Mouse (Mus musculus): Measurements from ENCODE around the gene Polr2g. TPM values are rescaled to one million over a fixed set of nuclear protein-coding genes. Genes with fewer than 3 reads are reported as not detected.

Gene Polr2g
- total RNA-seq, 2 experiments from 2014 or later, result 72.7 to 76.0 TPM

DNA sequence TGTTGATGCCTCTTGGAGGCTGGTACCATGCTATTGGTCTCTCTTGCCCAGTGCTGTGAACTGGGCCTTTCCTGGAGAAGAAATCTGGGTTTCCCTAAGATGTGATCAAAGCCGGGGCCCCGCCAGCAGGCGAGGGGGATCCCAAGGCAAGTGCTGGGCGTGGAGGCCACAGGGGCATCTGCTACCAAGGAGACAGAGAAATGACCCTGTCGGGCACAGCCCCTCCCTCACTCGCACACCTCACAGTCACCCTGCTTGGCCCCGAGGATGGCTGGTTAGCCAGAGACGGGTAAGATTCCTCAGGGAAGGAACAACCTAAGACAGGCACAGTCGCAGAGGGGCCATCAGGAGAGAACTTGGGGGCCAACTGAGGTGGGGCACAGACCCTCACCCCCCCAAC lies 32.8 kb downstream of the Polr2g start:
- DNase-seq, result no peak
- intact Hi-C loops (cut with DNase I), result no loop called here

DNA sequence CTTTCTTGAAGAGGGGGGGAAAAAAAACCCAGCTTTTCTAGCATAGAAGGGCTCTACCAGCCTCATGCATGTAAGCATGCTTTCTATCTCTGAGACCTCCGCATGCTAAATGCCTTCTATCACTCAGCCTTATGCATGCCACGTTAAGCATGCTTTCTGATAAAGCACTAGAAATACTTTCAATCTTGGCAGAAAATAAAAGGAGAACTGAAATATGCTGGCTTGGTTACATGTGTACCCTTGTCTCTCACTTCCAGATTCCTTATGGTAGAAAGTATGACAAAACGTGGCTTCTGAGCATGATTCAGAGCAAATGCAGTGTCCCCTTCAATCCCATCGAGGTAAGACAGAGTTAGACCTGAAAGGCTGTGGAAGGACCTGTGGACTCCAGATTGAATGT lies 35.1 kb downstream of the Polr2g start:
- no peak for DNase-seq
- intact Hi-C loops (cut with DNase I), result no loop called here

DNA sequence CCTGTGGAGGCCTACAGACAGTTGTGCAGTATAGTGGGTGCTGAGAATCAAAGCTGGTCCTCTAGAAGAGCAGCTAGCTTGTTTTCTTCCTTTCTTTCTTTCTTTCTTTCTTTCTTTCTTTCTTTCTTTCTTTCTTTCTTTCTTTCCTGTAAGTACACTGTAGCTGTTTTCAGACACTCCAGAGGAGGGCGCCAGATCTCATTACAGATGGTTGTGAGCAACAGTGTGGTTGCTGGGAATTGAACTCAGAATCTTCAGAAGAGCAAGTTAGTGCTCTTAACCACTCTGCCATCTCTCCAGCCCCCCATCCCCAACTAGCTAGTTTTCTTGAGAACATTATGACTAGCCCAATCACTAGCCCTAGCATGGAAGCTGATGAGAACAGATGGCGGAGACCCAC lies 37.6 kb downstream of the Polr2g start:
- no peak for DNase-seq
- intact Hi-C loops (cut with DNase I), result no loop called here

DNA sequence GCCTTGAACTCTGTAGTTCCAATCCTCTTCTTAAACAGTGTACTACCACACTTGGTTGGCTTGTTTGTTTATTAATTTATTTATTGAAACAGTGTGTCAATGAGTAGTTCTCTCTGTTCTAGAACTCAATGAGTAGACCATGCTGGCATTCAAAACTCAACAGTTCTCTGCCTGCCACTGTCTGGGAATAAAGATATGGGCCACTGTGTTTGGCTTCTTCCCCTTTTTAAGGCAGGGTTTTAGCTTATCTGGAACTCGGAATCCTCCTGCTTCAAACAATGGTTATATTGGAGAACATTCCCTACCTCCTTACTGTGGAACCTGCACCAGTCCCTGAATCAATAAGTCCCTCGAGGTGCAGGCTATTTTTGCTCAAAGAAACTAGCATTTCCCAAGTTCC lies 39.5 kb downstream of the Polr2g start:
- intact Hi-C loops (cut with DNase I), result loop anchor here (5.0 kb wide), 1 partner anchor 43 kb away; the partner anchor contains the start of gene Zbtb3
- no peak for DNase-seq

DNA sequence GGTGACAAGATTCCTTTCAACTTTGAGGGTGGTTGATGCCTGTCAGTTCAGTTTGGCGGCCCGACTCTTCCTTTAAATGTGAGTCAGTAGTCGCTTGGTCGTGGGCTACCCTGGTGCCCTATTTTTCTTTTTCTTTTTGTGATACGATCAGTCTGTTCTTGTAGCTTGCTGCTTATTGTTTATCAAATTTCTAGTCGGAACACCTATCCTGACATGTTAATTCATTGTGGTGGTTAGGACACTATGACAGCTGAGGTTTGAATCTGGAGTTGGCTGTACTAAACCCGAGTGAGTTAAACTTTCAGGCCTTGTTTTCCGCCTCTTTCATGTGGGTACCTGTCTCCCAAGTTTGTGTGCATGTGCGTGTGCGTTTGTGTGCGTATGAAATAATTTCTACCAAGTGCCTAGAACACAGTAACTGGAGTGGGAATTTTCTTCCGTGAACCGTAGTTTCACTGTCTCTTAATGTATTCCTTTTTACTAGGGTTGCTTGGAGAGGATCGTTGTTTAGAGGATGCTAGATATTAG lies 40.8 kb downstream of the Polr2g start:
- no peak for DNase-seq
- intact Hi-C loops (cut with DNase I), result loop anchor here (5.0 kb wide), 1 partner anchor 45 kb away; the partner anchor contains the start of gene Zbtb3

DNA sequence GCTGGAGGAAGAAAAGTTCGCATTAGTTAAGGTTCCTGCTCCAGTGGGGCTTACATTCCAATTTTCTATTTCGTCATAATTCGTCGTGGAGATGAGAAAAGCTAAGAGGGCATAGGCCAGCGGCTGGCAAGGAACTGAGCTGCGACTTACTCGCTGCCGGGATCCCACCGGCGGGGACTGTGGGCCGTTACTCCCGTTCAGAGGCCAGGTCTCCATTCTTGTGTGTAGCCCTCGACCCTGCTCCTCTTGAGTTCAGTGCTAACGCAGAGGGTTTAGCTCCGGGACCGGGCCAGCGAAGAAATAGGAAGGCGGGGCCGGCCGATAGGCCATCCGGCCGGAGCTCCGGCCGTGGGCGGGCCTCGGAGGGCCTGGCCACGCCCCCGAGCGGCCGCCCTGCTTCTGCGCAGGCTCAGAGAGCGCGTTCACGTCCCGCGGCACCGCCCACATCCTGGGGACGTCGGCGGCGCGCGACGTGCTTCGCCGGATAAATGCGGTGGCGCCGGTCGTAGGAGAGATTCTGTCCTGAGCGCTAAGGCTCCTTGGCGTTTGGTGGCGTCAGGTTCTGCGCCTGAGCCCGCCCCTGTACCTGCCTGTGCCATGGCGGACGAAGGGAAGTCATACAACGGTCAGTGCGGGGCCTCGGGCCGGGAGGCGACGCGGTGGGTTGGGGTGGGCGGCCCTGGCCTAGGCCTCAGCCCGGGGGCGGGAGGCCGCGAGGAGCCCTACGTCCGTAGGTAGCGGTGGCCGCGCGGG lies 41.6 kb downstream of the Polr2g start, which contains the start of gene Nxf1:
Nxf1 (plus strand) TSS at position 439 of the 753 bp plus-strand sequence.
- intact Hi-C loops (cut with DNase I), result loop anchor here (5.0 kb wide), 1 partner anchor 45 kb away; the partner anchor contains the start of gene Zbtb3
- DNase-seq, result peak; percentile 95

DNA sequence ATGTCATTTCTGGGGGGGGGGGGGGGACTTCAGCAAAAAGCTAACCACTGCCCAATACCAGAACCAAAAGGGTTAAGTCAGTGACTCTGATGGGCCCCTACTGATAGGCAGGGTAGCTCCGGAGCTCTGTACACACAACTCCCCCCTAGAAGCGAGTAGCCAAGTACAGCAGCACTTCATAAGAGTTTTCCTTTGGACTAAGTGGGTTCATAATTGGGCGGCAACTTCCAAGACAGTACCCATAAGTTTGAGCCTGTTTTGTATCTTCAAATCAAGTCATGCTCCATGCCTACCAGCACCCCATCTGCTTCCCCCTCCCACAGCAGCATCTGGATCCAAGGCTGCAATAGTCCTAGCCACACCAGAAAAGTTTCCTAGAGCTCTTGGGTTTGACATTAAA lies 42.7 kb downstream of the Polr2g start:
- intact Hi-C loops (cut with DNase I), result loop anchor here (5.0 kb wide), 1 partner anchor 47 kb away; the partner anchor contains the start of gene Zbtb3
- no peak for DNase-seq

DNA sequence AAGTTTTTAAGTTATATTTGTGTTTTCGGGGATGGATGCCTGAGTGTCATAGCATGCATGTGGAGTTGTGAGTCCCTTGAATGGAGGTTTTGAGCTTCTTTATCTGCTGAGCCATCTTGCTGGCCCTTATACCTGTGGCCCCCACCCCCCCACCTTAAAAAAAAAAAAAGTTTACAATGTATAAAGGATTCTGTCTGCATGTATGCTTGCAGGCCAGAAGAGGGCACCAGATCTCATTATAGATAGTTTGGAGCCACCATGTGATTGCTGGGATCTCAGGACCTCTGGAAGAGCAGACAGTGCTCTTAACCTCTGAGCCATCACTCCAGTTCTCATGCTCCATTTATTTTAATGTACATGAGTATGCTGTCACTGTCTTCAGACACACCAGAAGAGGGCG lies 51.0 kb downstream of the Polr2g start:
- intact Hi-C loops (cut with DNase I), result no loop called here
- DNase-seq, result no peak

DNA sequence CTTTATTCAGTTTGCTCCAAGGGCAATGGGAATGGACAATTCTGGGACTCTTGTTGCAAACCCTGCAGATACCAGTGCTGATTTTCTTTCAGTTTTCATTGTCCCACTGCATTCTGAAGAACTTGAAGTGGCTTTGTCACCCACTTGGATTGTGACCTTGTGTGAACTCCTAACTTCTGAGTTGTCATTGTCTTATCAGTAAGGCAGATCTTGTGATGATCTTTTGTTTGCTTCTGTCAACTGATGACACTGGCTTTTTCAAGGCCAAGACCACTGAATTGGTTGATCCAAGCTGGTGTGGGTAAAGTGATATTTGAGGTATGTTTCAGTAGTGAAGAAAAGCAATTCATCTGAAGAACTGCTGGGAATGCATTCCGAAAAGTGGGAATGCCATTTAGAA lies 53.0 kb downstream of the Polr2g start:
- intact Hi-C loops (cut with DNase I), result no loop called here

More for the DNA sequence above, 53.0 kb downstream of the Polr2g start:
- no peak for DNase-seq

Other genes starting within 250 kb of the Polr2g start
- under 1 TPM in 1 of 2 experiments, not detected in 1; 0.07 TPM for gene Slc22a8, start 207.3 kb downstream of the Polr2g start, total RNA-seq (2021)
- not detected for gene Slc22a6, start 180.5 kb downstream of the Polr2g start, total RNA-seq (2021)
- not detected for gene Chrm1, start 134.8 kb downstream of the Polr2g start, total RNA-seq (2021)
- 10 to 100 TPM; 36.6 to 56.3 TPM for gene Slc3a2, start 75.2 kb downstream of the Polr2g start, total RNA-seq (2021)
- 10 to 100 TPM; 24.9 to 27.2 TPM for gene Wdr74, start 62.8 kb downstream of the Polr2g start, total RNA-seq (2021)
- gene 1700092M07Rik, start 57.9 kb downstream of the Polr2g start, total RNA-seq (2021), result not detected
- 10 to 100 TPM; 43.6 to 44.4 TPM for gene Stx5a, start 57.2 kb downstream of the Polr2g start, total RNA-seq (2021)
- 10 to 100 TPM; 61.7 to 67.6 TPM for gene Nxf1, start 41.5 kb downstream of the Polr2g start, total RNA-seq (2021)
- gene Tmem223, start 27.6 kb downstream of the Polr2g start, total RNA-seq (2021), result 100 to 1,000 TPM; 115 to 133 TPM
- 10 to 100 TPM; 13.9 to 22.5 TPM for gene Tmem179b, start 24.1 kb downstream of the Polr2g start, total RNA-seq (2021)
- 10 to 100 TPM in 1 of 2 experiments, 1 to 10 TPM in 1; 9.5 to 10.2 TPM for gene Taf6l, start 12.2 kb downstream of the Polr2g start, total RNA-seq (2021)
- 1 to 10 TPM; 2.2 to 3.0 TPM for gene Zbtb3, start 4.0 kb upstream of the Polr2g start, total RNA-seq (2021)
- gene Ttc9c, start 20.8 kb upstream of the Polr2g start, total RNA-seq (2021), result 10 to 100 TPM; 14.2 to 17.6 TPM
- gene Hnrnpul2, start 21.4 kb upstream of the Polr2g start, total RNA-seq (2021), result 10 to 100 TPM; 51.0 to 56.3 TPM
- gene AC129217.1, start 31.2 kb upstream of the Polr2g start, total RNA-seq (2021), result not detected
- 10 to 100 TPM; 25.8 to 34.7 TPM for gene Bscl2, start 38.9 kb upstream of the Polr2g start, total RNA-seq (2021)
- gene Gng3, start 40.6 kb upstream of the Polr2g start, total RNA-seq (2021), result not detected
- 1 to 10 TPM; 4.2 to 5.1 TPM for gene Lrrn4cl, start 52.2 kb upstream of the Polr2g start, total RNA-seq (2021)
- gene Ubxn1, start 72.9 kb upstream of the Polr2g start, total RNA-seq (2021), result 100 to 1,000 TPM; 123 to 126 TPM
- 10 to 100 TPM; 50.4 to 58.1 TPM for gene Uqcc3, start 82.3 kb upstream of the Polr2g start, total RNA-seq (2021)
- gene Lbhd1, start 85.2 kb upstream of the Polr2g start, total RNA-seq (2021), result 1 to 10 TPM; 2.0 to 9.8 TPM
- gene Gm49403, start 85.4 kb upstream of the Polr2g start, total RNA-seq (2021), result not detected
- gene 1810009A15Rik, start 90.3 kb upstream of the Polr2g start, total RNA-seq (2021), result 10 to 100 TPM; 16.6 to 23.0 TPM
- 1 to 10 TPM in 1 of 2 experiments, not detected in 1; 6.4 TPM for gene Gm49416, start 90.3 kb upstream of the Polr2g start, total RNA-seq (2021)
- gene Ints5, start 94.4 kb upstream of the Polr2g start, total RNA-seq (2021), result 10 to 100 TPM; 14.5 to 17.1 TPM
- 10 to 100 TPM; 69.3 to 74.5 TPM for gene Ganab, start 99.5 kb upstream of the Polr2g start, total RNA-seq (2021)
- gene B3gat3, start 121.8 kb upstream of the Polr2g start, total RNA-seq (2021), result 10 to 100 TPM; 38.7 to 41.8 TPM
- 1 to 10 TPM; 6.5 to 7.1 TPM for gene Rom1, start 130.8 kb upstream of the Polr2g start, total RNA-seq (2021)
- 10 to 100 TPM; 16.7 to 18.7 TPM for gene Eml3, start 131.0 kb upstream of the Polr2g start, total RNA-seq (2021)
- 10 to 100 TPM; 54.4 to 59.5 TPM for gene Mta2, start 143.3 kb upstream of the Polr2g start, total RNA-seq (2021)
- gene Tut1, start 155.3 kb upstream of the Polr2g start, total RNA-seq (2021), result 10 to 100 TPM in 1 of 2 experiments, 1 to 10 TPM in 1; 8.5 to 10.4 TPM
- 100 to 1,000 TPM; 283 to 289 TPM for gene Eef1g, start 168.5 kb upstream of the Polr2g start, total RNA-seq (2021)
- 100 to 1,000 TPM; 348 to 380 TPM for gene Ahnak, start 190.7 kb upstream of the Polr2g start, total RNA-seq (2021)

All from heart, postnatal 10 days (tissue).